Mouse (Mus musculus): Measurements from ENCODE around the gene Zfhx3.

DNA sequence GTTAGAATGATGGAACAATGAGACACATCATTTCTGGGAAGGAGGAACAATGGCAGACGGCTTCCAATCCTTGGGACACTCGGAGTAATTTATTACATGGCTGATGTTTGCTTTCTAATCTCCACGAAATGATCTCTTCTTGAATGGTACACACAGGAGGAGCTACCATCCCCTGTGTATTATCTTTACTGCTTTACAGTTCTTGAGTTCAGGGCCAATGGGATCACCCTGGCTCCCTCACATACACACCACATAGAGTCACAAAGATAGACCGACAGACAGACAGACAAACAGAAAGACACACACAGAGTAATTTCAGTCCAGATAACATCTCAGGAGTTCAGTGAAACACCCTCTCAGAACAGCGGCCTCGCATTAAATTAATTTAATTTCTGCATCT, 621.0 kb downstream of the Zfhx3 start:
- TF ChIP-seq MAFK (IDR thresholded peaks at IDR 0.05; ENCODE audit: borderline replicate concordance, low read depth, low read length) (no peak), EP300 (IDR thresholded peaks at IDR 0.05; ENCODE audit: low read depth in 1 of 2, low read length in 2 of 2) (no peak), POLR2AphosphoS5 (IDR thresholded peaks at IDR 0.05; ENCODE audit: borderline replicate concordance, low read depth, low read length) (no peak), CTCF (IDR thresholded peaks at IDR 0.05 in 2 of 3, conservative IDR thresholded peaks at IDR 0.05 in 1 of 3; ENCODE audit: control insufficient read depth in 1 of 3, insufficient read depth in 1 of 3, low read depth in 2 of 3, low read length in 3 of 3, poor library complexity in 1 of 3, severe bottlenecking in 1 of 3) (no peak), POLR2AphosphoS2 (IDR thresholded peaks at IDR 0.05; ENCODE audit: low read length) (no peak), ZKSCAN1 (IDR thresholded peaks at IDR 0.05; ENCODE audit: low read depth, low read length) (no peak), NELFE (IDR thresholded peaks at IDR 0.05; ENCODE audit: low read depth, low read length) (no peak), POLR2A (IDR thresholded peaks at IDR 0.05; ENCODE audit: control insufficient read depth in 1 of 2, insufficient read depth in 1 of 2, low read depth in 1 of 2, low read length in 2 of 2, poor library complexity in 1 of 2) (no peak), KAT2A (conservative IDR thresholded peaks at IDR 0.05; ENCODE audit: low read depth, low read length) (no peak), CHD1 (IDR thresholded peaks at IDR 0.05; ENCODE audit: low read depth, low read length) (no peak), CHD2 (IDR thresholded peaks at IDR 0.05; ENCODE audit: low read length) (no peak), MAX (IDR thresholded peaks at IDR 0.05; ENCODE audit: low read length) (no peak), SIN3A (IDR thresholded peaks at IDR 0.05; ENCODE audit: low read length) (no peak)

All from MEL (cell line).